Mouse (Mus musculus) small intestine, adult 2 months (tissue): Measurements from ENCODE around the gene Ptprk. TPM values are rescaled to one million over a fixed set of nuclear protein-coding genes. Genes with fewer than 3 reads are reported as not detected.

Source experiments
- H3K27ac ChIP-seq: fragments of 200-500 bp; 2 replicates; pipeline ENCODE4 v1.5.1; 2012; ENCODE audit warnings: low read depth, low read length, control low read depth, inconsistent platforms; ENCODE audit not compliant: insufficient read depth
- H3K27me3 ChIP-seq: fragments of 200-500 bp; 2 replicates; pipeline ENCODE4 v1.6.1; 2012; ENCODE audit warnings: mild to moderate bottlenecking, moderate library complexity, low read length, inconsistent platforms; ENCODE audit not compliant: control insufficient read depth, insufficient read depth
- H3K36me3 ChIP-seq: fragments of 200-500 bp; 2 replicates; pipeline ENCODE4 v1.6.1; 2012; ENCODE audit warnings: mild to moderate bottlenecking, low read length, control low read depth, inconsistent platforms; ENCODE audit not compliant: control insufficient read depth, insufficient read depth
- H3K4me1 ChIP-seq: fragments of 200-500 bp; 2 replicates; pipeline ENCODE4 v1.6.1; 2012; ENCODE audit warnings: low read length, inconsistent platforms, mixed read lengths; ENCODE audit not compliant: control insufficient read depth, insufficient read depth, insufficient read length
- H3K4me3 ChIP-seq: fragments of 200-500 bp; 2 replicates; pipeline ENCODE4 v1.5.1; 2012; ENCODE audit warnings: low read depth, mild to moderate bottlenecking, control low read depth, inconsistent platforms, low read length, moderate library complexity
- CTCF ChIP-seq: fragments of 200-500 bp; IDR thresholded peaks from 2 replicates; pipeline ENCODE4 v1.5.1; 2012; ENCODE audit warnings: low read depth, mild to moderate bottlenecking, control low read depth, inconsistent platforms, low read length, moderate library complexity, mixed read lengths; ENCODE audit not compliant: insufficient replicate concordance, insufficient read length; ENCODE audit errors: extremely low read depth
- POLR2A ChIP-seq: fragments of 200-500 bp; IDR thresholded peaks from 2 replicates; pipeline ENCODE4 v1.6.1; 2012; ENCODE audit warnings: low read depth, mild to moderate bottlenecking, control low read depth, inconsistent platforms, low read length, moderate library complexity
- whole genome bisulfite sequencing: fragments of 180-500 bp; shearing (Covaris S2); methylation state at CpG from one replicate; pipeline ENCODE4 v1.1.7; 2018; 5-methylcytosine and 5-hydroxymethylcytosine counted together
- polyA plus RNA-seq: library from polyadenylated mRNA; depleted of rRNA; stranded (reverse); fragments of >200 nt; gene quantifications from 2 replicates; pipeline ENCODE4 v1.2.3, GENCODE M21; 2012

The Ptprk gene
- polyA plus RNA-seq, 1 experiment = 11.3 TPM

GRCm38 (mm10) chr10:28212083-28212482 is 137.5 kb downstream of the Ptprk start:
- TF ChIP-seq CTCF = no peak
- no peak for TF ChIP-seq POLR2A
- Histone ChIP-seq H3K27me3 (no peaks in the 10 kb centered on the region), H3K27ac (no peak overlapping the region), H3K4me1 (no peaks in the 10 kb centered on the region), H3K36me3 (no peaks in the 10 kb centered on the region), H3K4me3 (no peak overlapping the region)
- 100% methylated on average over 1 of the region's 1 CpGs for WGBS

GRCm38 (mm10) chr10:28215153-28215552 is 140.5 kb downstream of the Ptprk start:
- no peaks in the 10 kb centered on the region for H3K27me3 ChIP-seq
- H3K4me1 ChIP-seq = no peaks in the 10 kb centered on the region
- H3K36me3 ChIP-seq = no peaks in the 10 kb centered on the region
- H3K27ac ChIP-seq = no peak overlapping the region
- H3K4me3 ChIP-seq = no peak overlapping the region
- 77% methylated on average over 6 of the region's 6 CpGs for WGBS
- no peak for TF ChIP-seq POLR2A
- TF ChIP-seq CTCF = no peak

GRCm38 (mm10) chr10:28223602-28224001 is 149.0 kb downstream of the Ptprk start:
- no peaks in the 10 kb centered on the region for H3K27me3 ChIP-seq
- TF ChIP-seq CTCF (no peak), POLR2A (no peak)
- no peaks in the 10 kb centered on the region for H3K36me3 ChIP-seq
- no peak overlapping the region for H3K27ac ChIP-seq
- H3K4me1 ChIP-seq = peaks cover 6% of the 10 kb centered on the region; the same call in 1 of the 2 replicates
- no peak overlapping the region for H3K4me3 ChIP-seq
- 69% methylated on average over 6 of the region's 6 CpGs for WGBS

- H3K27me3 ChIP-seq = no peaks in the 10 kb centered on the region
Measured at GRCm38 (mm10) chr10:28224376-28224775, 149.8 kb downstream of the Ptprk start.

GRCm38 (mm10) chr10:28225536-28226075 is 151.0 kb downstream of the Ptprk start:
- no peak for TF ChIP-seq POLR2A
- no peak for TF ChIP-seq CTCF
- H3K4me1 ChIP-seq = peaks cover 6% of the 10 kb centered on the region; the same call in 1 of the 2 replicates
- H3K27me3 ChIP-seq = no peaks in the 10 kb centered on the region
- WGBS = 26% methylated on average over 5 of the region's 5 CpGs
- H3K4me3 ChIP-seq = no peak overlapping the region
- no peaks in the 10 kb centered on the region for H3K36me3 ChIP-seq
- H3K27ac ChIP-seq = no peak overlapping the region

More at GRCm38 (mm10) chr10:28224376-28224775, 149.8 kb downstream of the Ptprk start:
- Histone ChIP-seq H3K4me3 (no peak overlapping the region), H3K4me1 (peaks cover 6% of the 10 kb centered on the region; the same call in 1 of the 2 replicates), H3K36me3 (no peaks in the 10 kb centered on the region), H3K27ac (no peak overlapping the region)
- 97% methylated on average over 1 of the region's 1 CpGs for WGBS
- TF ChIP-seq POLR2A (no peak), CTCF (no peak)

- peaks cover 8% of the 10 kb centered on the region; the same call in 1 of the 2 replicates for H3K4me1 ChIP-seq
- TF ChIP-seq POLR2A = no peak
- no peak for TF ChIP-seq CTCF
- WGBS = 27% methylated on average over 4 of the region's 4 CpGs
- H3K27me3 ChIP-seq = no peaks in the 10 kb centered on the region
- no peaks in the 10 kb centered on the region for H3K36me3 ChIP-seq
- H3K4me3 ChIP-seq = no peak overlapping the region
- H3K27ac ChIP-seq = peak overlapping the region; percentile 44
Measured at GRCm38 (mm10) chr10:28227732-28228131, 153.1 kb downstream of the Ptprk start.

GRCm38 (mm10) chr10:28228208-28228607 is 153.6 kb downstream of the Ptprk start:
- H3K4me1 ChIP-seq = peaks cover 8% of the 10 kb centered on the region; the same call in 1 of the 2 replicates
- H3K27me3 ChIP-seq = no peaks in the 10 kb centered on the region
- peak overlapping the region; percentile 44 for H3K27ac ChIP-seq
- H3K4me3 ChIP-seq = no peak overlapping the region
- 37% methylated on average over 1 of the region's 1 CpGs for WGBS
- no peaks in the 10 kb centered on the region for H3K36me3 ChIP-seq
- TF ChIP-seq POLR2A = no peak
